Mouse (Mus musculus) colon, adult 2 months (tissue): ENCODE results near the gene 2610008E11Rik. TPM values are rescaled to one million over a fixed set of nuclear protein-coding genes. Genes with fewer than 3 reads are reported as not detected.

Experiments
- polyA plus RNA-seq: library from polyadenylated mRNA; depleted of rRNA; stranded (reverse); fragments of >200 nt; gene quantifications from 2 replicates; pipeline ENCODE4 v1.2.3, GENCODE M21; 2012; rRNA removed

The 2610008E11Rik gene
- 0.69 and 0.76 TPM in 2 replicates for polyA plus RNA-seq

GRCm38 (mm10) chr10:79097161-79097754, at the start of gene 2610008E11Rik:
Gene 2610008E11Rik, minus strand, starts transcription at chr10:79097600.

GRCm38 (mm10) chr10:79028441-79028840, 69.0 kb downstream of the 2610008E11Rik start, which contains the start of gene Olfr57:
Gene Olfr57, plus strand, starts transcription at chr10:79028741.

Other genes starting within 250 kb of the 2610008E11Rik start
- not detected in 2 replicates for gene Olfr1356, start 245.4 kb downstream of the 2610008E11Rik start, polyA plus RNA-seq
- not detected in 2 replicates for gene Olfr1355, start 222.1 kb downstream of the 2610008E11Rik start, polyA plus RNA-seq
- gene Olfr1354, start 184.4 kb downstream of the 2610008E11Rik start, polyA plus RNA-seq, result not detected in 2 replicates
- gene Olfr8, start 147.0 kb downstream of the 2610008E11Rik start, polyA plus RNA-seq, result not detected in 2 replicates
- gene Olfr1353, start 134.3 kb downstream of the 2610008E11Rik start, polyA plus RNA-seq, result not detected in 2 replicates
- not detected in 2 replicates for gene Olfr1352, start 116.5 kb downstream of the 2610008E11Rik start, polyA plus RNA-seq
- gene Olfr1351, start 85.1 kb downstream of the 2610008E11Rik start, polyA plus RNA-seq, result not detected in 2 replicates
- not detected in 2 replicates for gene Olfr57, start 68.9 kb downstream of the 2610008E11Rik start, polyA plus RNA-seq
- not detected in 2 replicates for gene Vmn2r80, start 51.2 kb upstream of the 2610008E11Rik start, polyA plus RNA-seq
- gene Vmn2r81, start 150.1 kb upstream of the 2610008E11Rik start, polyA plus RNA-seq, result not detected in 2 replicates